Mouse (Mus musculus): ENCODE data around the gene Sla2. TPM values are rescaled to one million over a fixed set of nuclear protein-coding genes. Genes with fewer than 3 reads are reported as not detected.
"Not testable (repeated sequence)": the region's sequence is repeated elsewhere in the genome, so short reads cannot be mapped to it uniquely, and the experiment has no call there.

The Sla2 gene
- polyA plus RNA-seq, 1 experiment from 2014 or later, result 2.4 TPM

- H3K4me1 ChIP-seq (ENCODE audit: insufficient read depth); H3K4me3 ChIP-seq (ENCODE audit: low read depth, low read length); H3K27me3 ChIP-seq (ENCODE audit: insufficient read depth, low read length); H3K4me2 ChIP-seq (ENCODE audit: low read depth, low read length); H3K36me3 ChIP-seq (replicated peaks; ENCODE audit: insufficient read depth, low read length); DNase-seq; H3K9me3 ChIP-seq (ENCODE audit: low read length); H3K27ac ChIP-seq (ENCODE audit: low read depth); H3K9ac ChIP-seq (replicated peaks); ATAC-seq: not testable (repeated sequence)
- 82% methylated on average over 6 of the region's 6 CpGs for WGBS (ENCODE audit: insufficient replicate concordance)
- 0 out of 2 replicates have a peak, but pooled peaks have one; percentile 12 for TF ChIP-seq CTCF (IDR thresholded peaks at IDR 0.05; ENCODE audit: low read depth)
Measured at GRCm38 (mm10) chr2:156825128-156825527, 61.9 kb downstream of the Sla2 start.

Other genes with a start within 250 kb of the Sla2 start
- 50.4 and 51.2 TPM in 2 replicates for gene Myl9, start 111.8 kb downstream of the Sla2 start, polyA plus RNA-seq (2015; fragmentation: Nextera tagmentation; extraction: Ambion mirVana)
- 4.9 and 5.1 TPM in 2 replicates for gene Tgif2, start 47.2 kb downstream of the Sla2 start, polyA plus RNA-seq (2015; fragmentation: Nextera tagmentation; extraction: Ambion mirVana)
- gene 4930518I15Rik, start 29.2 kb downstream of the Sla2 start, polyA plus RNA-seq (2015; fragmentation: Nextera tagmentation; extraction: Ambion mirVana), result 1.2 and 1.8 TPM in 2 replicates
- 190 and 216 TPM in 2 replicates for gene Rab5if, start 24.1 kb downstream of the Sla2 start, polyA plus RNA-seq (2015; fragmentation: Nextera tagmentation; extraction: Ambion mirVana)
- 10.0 and 11.3 TPM in 2 replicates for gene Ndrg3, start 104.9 kb upstream of the Sla2 start, polyA plus RNA-seq (2015; fragmentation: Nextera tagmentation; extraction: Ambion mirVana)
- gene Dsn1, start 120.0 kb upstream of the Sla2 start, polyA plus RNA-seq (2015; fragmentation: Nextera tagmentation; extraction: Ambion mirVana), result 12.4 and 14.0 TPM in 2 replicates
- 0.65 and 1.0 TPM in 2 replicates for gene Soga1, start 192.1 kb upstream of the Sla2 start, polyA plus RNA-seq (2015; fragmentation: Nextera tagmentation; extraction: Ambion mirVana)
- gene Tldc2, start 199.9 kb upstream of the Sla2 start, polyA plus RNA-seq (2015; fragmentation: Nextera tagmentation; extraction: Ambion mirVana), result not detected in 2 replicates
- 16.5 and 17.3 TPM in 2 replicates for gene Samhd1, start 248.1 kb upstream of the Sla2 start, polyA plus RNA-seq (2015; fragmentation: Nextera tagmentation; extraction: Ambion mirVana)

Measured in liver, postnatal 0 days (tissue).